Mouse (Mus musculus): ENCODE measurements around the gene Tctex1d2. TPM values are rescaled to one million over a fixed set of nuclear protein-coding genes. Genes with fewer than 3 reads are reported as not detected.

Tctex1d2 gene
- total RNA-seq, 2 experiments from 2014 or later: 5.7 to 6.0 TPM

DNA sequence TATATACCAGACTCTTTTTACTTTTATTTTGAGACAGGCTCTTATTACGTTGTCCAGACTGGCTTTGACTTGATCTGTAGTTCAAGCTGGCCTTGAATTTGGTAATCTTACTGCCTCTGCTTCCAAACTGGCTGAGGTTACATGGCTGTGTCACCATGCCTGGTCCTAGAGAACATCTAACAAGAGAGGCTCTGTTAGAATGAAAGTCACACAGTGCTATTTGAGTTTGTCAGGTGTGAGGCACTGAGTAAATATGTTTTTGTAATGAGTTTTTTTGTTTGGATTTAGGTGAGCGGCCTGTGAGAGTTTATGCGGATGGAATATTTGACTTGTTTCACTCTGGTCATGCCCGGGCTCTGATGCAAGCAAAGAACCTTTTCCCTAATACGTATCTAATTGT is 42.2 kb downstream of the Tctex1d2 start:
- intact Hi-C loops (cut with DNase I): loop anchor here (10.0 kb wide), 1 partner anchor 187 kb away; the partner anchor contains the start of genes Rnf168 and Smco1
- no peak for DNase-seq

DNA sequence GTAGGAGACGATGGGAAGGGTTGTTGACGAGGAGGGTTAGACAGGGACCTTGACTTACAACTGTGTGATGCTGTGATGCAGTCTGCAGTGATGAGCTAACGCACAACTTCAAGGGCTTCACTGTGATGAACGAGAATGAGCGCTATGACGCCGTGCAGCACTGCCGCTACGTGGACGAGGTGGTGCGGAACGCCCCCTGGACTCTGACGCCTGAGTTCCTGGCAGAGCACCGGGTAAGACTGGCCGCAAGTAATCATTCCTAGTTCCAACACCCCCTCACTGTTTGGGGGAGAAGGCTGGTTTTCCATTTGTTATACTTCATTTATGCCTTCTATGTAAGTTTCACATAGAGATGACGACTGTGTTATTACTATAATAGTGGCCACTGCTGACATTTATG is 43.4 kb downstream of the Tctex1d2 start:
- DNase-seq: no peak
- intact Hi-C loops (cut with DNase I): loop anchor here (10.0 kb wide), 1 partner anchor 188 kb away; the partner anchor contains the start of genes Rnf168 and Smco1

DNA sequence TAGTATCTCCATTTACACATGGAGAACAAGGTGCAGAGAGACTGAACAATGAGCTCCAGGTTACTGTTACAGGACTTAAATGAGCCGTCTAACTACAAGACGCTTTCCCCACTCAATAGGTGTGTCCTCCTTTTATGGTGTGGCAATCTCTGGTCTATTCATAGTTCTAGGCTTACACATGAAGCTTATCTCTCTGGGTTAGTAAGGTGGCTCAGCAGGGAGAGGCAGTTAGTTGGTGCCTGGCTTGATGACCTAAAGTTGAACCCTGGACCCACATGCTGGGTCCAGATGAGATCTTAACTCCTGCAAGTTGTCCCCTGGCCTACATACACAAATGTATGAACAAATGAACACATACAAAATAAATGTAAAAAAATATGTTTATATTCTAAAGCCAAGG is 43.9 kb downstream of the Tctex1d2 start:
- DNase-seq: no peak

DNA sequence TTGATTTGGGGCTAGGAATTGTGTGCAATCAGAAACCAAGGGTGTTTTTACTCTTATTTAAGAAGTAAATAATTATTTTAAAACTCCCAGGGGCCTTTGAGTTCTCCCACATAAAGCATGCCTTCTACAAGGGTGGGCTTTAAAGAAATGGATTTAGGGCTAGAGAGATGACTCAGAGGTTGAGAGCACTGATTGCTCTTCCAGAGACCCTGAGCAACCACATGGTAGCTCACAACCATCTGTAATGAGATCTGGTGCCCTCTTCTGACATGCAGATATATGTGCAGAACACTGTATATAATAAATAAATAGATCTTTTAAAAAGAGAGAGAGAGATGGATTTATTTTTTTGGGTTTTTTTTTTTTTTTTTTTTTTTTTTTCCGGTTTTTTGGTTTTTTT is 45.4 kb downstream of the Tctex1d2 start:
- DNase-seq: no peak
- intact Hi-C loops (cut with DNase I): loop anchor here (10.0 kb wide), 1 partner anchor 190 kb away; the partner anchor contains the start of genes Rnf168 and Smco1

More for the DNA sequence above, 43.9 kb downstream of the Tctex1d2 start:
- intact Hi-C loops (cut with DNase I): loop anchor here (10.0 kb wide), 1 partner anchor 189 kb away; the partner anchor contains the start of genes Rnf168 and Smco1

DNA sequence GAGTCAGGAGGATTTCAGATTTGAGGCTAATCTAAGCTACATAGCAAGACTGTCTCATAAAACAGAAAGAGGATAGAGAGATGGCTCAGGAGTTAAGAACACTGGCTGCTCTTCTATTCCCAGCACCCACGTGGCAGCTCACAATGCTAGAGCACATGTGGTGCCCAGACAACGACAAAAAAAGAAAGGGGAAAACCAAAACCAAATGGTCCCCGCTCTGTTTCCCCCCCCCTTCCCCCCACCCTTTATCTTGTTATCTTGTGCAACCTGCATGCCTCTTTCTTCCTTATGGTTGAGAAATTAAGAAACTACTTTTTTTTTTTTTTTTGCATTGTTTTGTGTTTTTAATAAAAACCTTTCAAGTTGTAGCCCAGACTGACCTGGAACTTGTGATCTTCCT is 49.0 kb downstream of the Tctex1d2 start:
- intact Hi-C loops (cut with DNase I): loop anchor here (10.0 kb wide), 1 partner anchor 194 kb away; the partner anchor contains the start of genes Rnf168 and Smco1
- no peak for DNase-seq

DNA sequence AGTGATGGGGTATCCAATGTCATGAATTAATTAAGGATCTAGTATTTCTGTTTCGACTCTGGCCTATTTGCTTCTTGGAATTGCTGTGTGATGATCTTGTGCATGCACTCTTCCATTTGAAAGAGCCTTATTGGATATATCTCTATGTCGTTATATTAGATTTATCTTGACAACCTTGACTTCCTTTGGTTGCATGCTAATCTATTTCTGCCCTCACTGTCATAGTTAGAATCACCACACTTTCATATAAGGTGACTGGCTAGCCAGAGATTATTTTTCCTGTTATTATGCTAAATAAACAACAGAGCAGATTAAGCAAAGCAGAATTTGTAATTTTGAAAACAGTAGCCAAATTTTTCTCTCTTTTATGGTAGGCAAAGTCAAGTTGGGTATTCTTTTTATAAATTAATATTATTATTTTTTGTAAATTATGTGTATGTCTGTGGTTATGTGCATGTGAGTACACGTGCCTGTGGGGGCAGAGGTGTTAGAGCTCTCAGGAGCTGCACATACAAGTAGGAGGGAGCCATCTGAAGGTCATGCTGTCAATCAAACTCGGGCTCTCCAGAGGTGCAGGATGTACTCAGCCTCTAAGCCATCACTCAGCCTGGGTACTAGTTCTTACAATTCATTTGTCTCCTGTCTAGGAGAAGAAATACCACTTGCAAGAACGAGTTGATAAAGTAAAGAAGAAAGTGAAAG is 50.1 kb downstream of the Tctex1d2 start:
- no peak for DNase-seq
- intact Hi-C loops (cut with DNase I): loop anchor here (10.0 kb wide), 1 partner anchor 195 kb away; the partner anchor contains the start of genes Rnf168 and Smco1

DNA sequence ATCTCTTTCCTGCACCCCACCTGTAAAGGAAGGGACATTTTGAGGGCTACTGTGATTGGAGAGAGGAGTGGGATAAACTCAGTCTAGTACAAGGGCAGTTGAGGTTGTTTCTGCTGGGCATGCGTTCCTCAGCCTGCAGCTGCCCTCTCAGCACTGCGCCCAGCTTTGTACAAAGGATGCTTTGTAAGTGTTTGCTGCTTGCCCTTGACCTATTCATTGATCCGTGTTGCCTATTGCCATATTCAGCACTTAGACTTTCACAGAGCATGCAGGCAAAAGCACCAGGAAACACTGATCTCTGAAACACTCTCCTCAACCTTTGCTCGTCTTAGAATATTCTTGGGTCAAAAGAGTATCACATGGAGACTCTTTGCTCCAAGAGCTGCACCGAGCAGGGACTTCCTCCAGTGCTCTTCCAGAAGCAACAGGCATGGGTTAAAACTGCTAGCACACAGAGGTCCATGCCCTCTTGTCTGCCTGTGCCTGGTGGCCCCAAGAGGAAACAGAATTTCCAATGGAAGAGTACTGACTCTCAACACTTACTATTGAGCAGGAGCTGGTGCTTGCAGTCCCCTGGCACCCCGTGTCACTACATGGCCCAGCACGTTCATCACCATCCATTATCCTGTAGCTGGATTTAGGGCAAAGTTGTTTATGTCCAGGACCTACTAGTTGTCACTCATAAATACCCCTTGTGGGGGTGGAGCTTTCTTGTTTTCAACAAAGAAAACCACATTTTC is 52.9 kb downstream of the Tctex1d2 start:
- intact Hi-C loops (cut with DNase I): no loop called here
- no peak for DNase-seq

DNA sequence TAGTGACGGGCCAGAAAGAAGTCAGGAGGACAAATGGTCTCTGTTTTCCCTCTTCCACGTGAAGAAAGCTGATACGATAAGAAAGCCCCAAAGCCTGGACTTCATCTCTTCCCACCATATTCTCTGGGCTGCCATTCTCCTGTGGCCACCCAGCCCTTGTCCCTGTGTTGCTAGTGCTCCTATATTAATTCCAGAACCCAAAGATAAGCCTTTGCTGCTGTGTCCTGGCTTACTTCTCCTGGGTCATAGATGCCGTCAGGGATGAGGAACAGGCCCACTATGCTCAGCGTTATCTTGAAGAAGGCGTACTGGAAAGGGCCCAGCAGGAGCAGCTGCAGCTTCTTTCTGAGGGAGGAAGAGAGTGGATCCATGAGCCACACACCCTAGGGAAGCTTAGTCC is 57.8 kb downstream of the Tctex1d2 start:
- intact Hi-C loops (cut with DNase I): no loop called here

More for the DNA sequence above, 57.8 kb downstream of the Tctex1d2 start:
- peak in 1 of 2 experiments; percentile 31 for DNase-seq

Other genes starting within 250 kb of the Tctex1d2 start
- not detected for gene Bex6, start 239.9 kb upstream of the Tctex1d2 start, total RNA-seq (2021)
- 10 to 100 TPM; 12.9 to 13.3 TPM for gene Fbxo45, start 172.5 kb upstream of the Tctex1d2 start, total RNA-seq (2021)
- 1 to 10 TPM; 6.8 to 7.6 TPM for gene Wdr53, start 172.5 kb upstream of the Tctex1d2 start, total RNA-seq (2021)
- gene Smco1, start 148.2 kb upstream of the Tctex1d2 start, total RNA-seq (2021): 10 to 100 TPM; 19.6 to 23.1 TPM
- gene Rnf168, start 142.2 kb upstream of the Tctex1d2 start, total RNA-seq (2021): 10 to 100 TPM; 15.2 to 15.7 TPM
- gene Ubxn7, start 87.4 kb upstream of the Tctex1d2 start, total RNA-seq (2021): 10 to 100 TPM; 35.4 to 39.2 TPM
- not detected for gene Tm4sf19, start 19.2 kb upstream of the Tctex1d2 start, total RNA-seq (2021)
- 100 to 1,000 TPM; 106 to 108 TPM for gene Pcyt1a, start 11.2 kb downstream of the Tctex1d2 start, total RNA-seq (2021)
- gene Slc51a, start 68.2 kb downstream of the Tctex1d2 start, total RNA-seq (2021): 1 to 10 TPM; 2.3 TPM
- not detected for gene Zdhhc19, start 76.6 kb downstream of the Tctex1d2 start, total RNA-seq (2021)
- gene Tfrc, start 189.2 kb downstream of the Tctex1d2 start, total RNA-seq (2021): 100 to 1,000 TPM; 273 to 386 TPM
- 10 to 100 TPM; 24.1 to 26.7 TPM for gene Tnk2, start 224.2 kb downstream of the Tctex1d2 start, total RNA-seq (2021)